In the genomic region with DNA sequence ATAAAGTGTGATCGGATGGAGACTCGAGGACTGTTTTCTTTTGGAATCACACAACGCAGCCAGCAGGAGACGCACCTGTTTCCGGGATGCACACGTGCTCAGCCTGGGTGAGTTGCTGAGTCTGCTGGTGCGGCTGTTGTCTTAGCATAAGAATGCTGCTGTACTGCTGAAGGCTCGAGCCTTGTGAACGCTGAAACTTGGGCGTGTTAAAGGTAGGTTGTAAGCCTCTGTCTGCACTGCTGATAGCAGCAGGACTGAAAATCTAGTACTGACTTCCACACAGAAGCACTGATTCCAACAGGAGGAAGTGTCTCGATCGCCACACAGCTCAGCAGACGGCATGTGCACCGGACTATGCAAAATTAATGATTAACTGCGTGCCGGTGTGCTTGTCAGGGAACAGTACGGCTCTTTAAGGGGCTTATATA, we compare ENCODE assay signal across 8 mouse cellular contexts.
DNase-seq lines count a peak whose midpoint lies in the region; ATAC-seq and TF ChIP-seq lines count a peak whose summit lies in the region.

No protein-coding gene starts in this region.

- no peak for TF ChIP-seq CTCF in layer of hippocampus, adult 2 months (conservative IDR thresholded peaks at IDR 0.05)
- TF ChIP-seq CTCF in midbrain, postnatal 0 days (IDR thresholded peaks at IDR 0.05), result peak; percentile 63

- peak overlapping the region; percentile 13; the same call in 1 of the 2 replicates for H3K9ac ChIP-seq in hindbrain, embryonic 16.5 days (ENCODE audit: low read depth, low read length)
- H3K9ac ChIP-seq in midbrain, postnatal 0 days (replicated peaks; ENCODE audit: low read length, poor library complexity, severe bottlenecking), result no peak overlapping the region

- 15% methylated on average over 17 of the region's 17 CpGs for WGBS in hindbrain, embryonic 16.5 days
- WGBS in midbrain, postnatal 0 days, result 15% methylated on average over 17 of the region's 17 CpGs

- ATAC-seq in hindbrain, embryonic 16.5 days, result peak; percentile 92
- ATAC-seq in midbrain, postnatal 0 days (ENCODE audit: low FRiP score), result peak; percentile 71; the same call in 1 of the 2 replicates

- peak overlapping the region; percentile 55 for H3K4me2 ChIP-seq in hindbrain, embryonic 16.5 days (ENCODE audit: low read length)
- peak overlapping the region; percentile 46 for H3K4me2 ChIP-seq in midbrain, postnatal 0 days (ENCODE audit: low read depth, low read length, poor library complexity, severe bottlenecking)

- peak in 1 of 2 experiments; percentile 26 for DNase-seq in layer of hippocampus, adult 2 months (ENCODE audit: low spot score in 2 of 2)
- DNase-seq in layer of hippocampus, postnatal 14 days (ENCODE audit: low spot score in 2 of 2), result no peak
- peak; percentile 42 to 54 for DNase-seq in cerebellum, postnatal 25 days
- peak; percentile 8 to 13 for DNase-seq in left cerebral cortex, postnatal 36 days (ENCODE audit: low spot score in 2 of 2)
- DNase-seq in midbrain, postnatal 0 days (ENCODE audit: low spot score), result peak; percentile 47
- DNase-seq in spleen, postnatal 14 days (ENCODE audit: low spot score in 2 of 2), result no peak
- DNase-seq in adrenal gland, adult 2 months, result no peak

- intact Hi-C loops in left cerebral cortex, postnatal 36 days (cut with DNase I), result no loop called here

- no peak overlapping the region for H3K27ac ChIP-seq in layer of hippocampus, adult 2 months
- H3K27ac ChIP-seq in hindbrain, embryonic 16.5 days (ENCODE audit: low read depth, low read length), result no peak overlapping the region
- H3K27ac ChIP-seq in midbrain, postnatal 0 days (ENCODE audit: low read depth, low read length), result no peak overlapping the region

- peaks cover 5% of the 10 kb centered on the region for H3K4me1 ChIP-seq in hindbrain, embryonic 16.5 days (ENCODE audit: control insufficient read depth, insufficient read depth, low read depth, low read length)
- 0 out of 2 replicates have a peak, but pooled peaks cover 2% of the 10 kb centered on the region for H3K4me1 ChIP-seq in midbrain, postnatal 0 days (ENCODE audit: insufficient read depth, low read length)

- H3K9me3 ChIP-seq in hindbrain, embryonic 16.5 days (ENCODE audit: control insufficient read depth, low read length), result no peaks in the 10 kb centered on the region
- no peaks in the 10 kb centered on the region for H3K9me3 ChIP-seq in midbrain, postnatal 0 days (ENCODE audit: low read length)

- H3K36me3 ChIP-seq in hindbrain, embryonic 16.5 days (ENCODE audit: control insufficient read depth, insufficient read depth, low read length), result no peaks in the 10 kb centered on the region
- no peaks in the 10 kb centered on the region for H3K36me3 ChIP-seq in midbrain, postnatal 0 days (ENCODE audit: insufficient read depth, low read length)

- H3K27me3 ChIP-seq in hindbrain, embryonic 16.5 days (replicated peaks; ENCODE audit: control insufficient read depth, insufficient read depth, low read length), result no peaks in the 10 kb centered on the region
- no peaks in the 10 kb centered on the region for H3K27me3 ChIP-seq in midbrain, postnatal 0 days (ENCODE audit: insufficient read depth, low read length)

- H3K4me3 ChIP-seq in layer of hippocampus, adult 2 months, result peak overlapping the region; percentile 33
- H3K4me3 ChIP-seq in hindbrain, embryonic 16.5 days (ENCODE audit: low read length), result peak overlapping the region; percentile 29
- H3K4me3 ChIP-seq in midbrain, postnatal 0 days (ENCODE audit: low read depth, low read length), result peak overlapping the region; percentile 24

Comparison
In these comparisons a context has a peak if more than half of its experiments do, and no peak if none do; other contexts are left out.
1. DNase-seq: peak in cerebellum, postnatal 25 days (2 of 2), left cerebral cortex, postnatal 36 days (2 of 2) and midbrain, postnatal 0 days (single experiment); none in layer of hippocampus, postnatal 14 days (0 of 2), spleen, postnatal 14 days (0 of 2) and adrenal gland, adult 2 months (single experiment).
2. Peak in every context shown above with its lines, with median percentiles within 50 percentile points of each other: H3K4me3 ChIP-seq.